Mouse (Mus musculus): ENCODE results near the gene Wdr86.
A peak's percentile ranks its signal among the peaks of the same experiment; 100 is the strongest.
"Not testable (repeated sequence)": the region's sequence is repeated elsewhere in the genome, so short reads cannot be mapped to it uniquely, and the experiment has no call there.

The Wdr86 gene

DNA sequence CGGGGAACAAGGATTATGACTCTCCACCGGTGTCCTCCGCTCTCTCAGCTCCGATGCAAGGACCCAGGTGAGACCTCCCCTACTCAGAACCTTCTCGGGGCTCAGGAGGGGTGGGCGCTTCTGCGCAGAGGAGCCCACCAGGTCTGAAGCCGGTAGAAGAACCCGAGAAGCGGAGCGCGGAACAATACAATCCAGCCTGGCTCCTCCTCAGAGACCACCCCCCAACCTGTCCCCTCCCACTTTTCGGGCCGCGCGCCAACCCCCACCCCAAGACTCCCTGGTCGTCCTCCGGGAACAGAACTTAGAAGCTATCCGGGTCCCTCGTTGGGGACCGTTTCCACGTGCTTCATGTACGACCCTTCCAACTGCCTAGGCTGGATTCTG lies at the start of gene Wdr86:
Gene Wdr86 (minus strand): TSS at position 240 of the 384 bp plus-strand sequence.
- DNase-seq, result no peak

DNA sequence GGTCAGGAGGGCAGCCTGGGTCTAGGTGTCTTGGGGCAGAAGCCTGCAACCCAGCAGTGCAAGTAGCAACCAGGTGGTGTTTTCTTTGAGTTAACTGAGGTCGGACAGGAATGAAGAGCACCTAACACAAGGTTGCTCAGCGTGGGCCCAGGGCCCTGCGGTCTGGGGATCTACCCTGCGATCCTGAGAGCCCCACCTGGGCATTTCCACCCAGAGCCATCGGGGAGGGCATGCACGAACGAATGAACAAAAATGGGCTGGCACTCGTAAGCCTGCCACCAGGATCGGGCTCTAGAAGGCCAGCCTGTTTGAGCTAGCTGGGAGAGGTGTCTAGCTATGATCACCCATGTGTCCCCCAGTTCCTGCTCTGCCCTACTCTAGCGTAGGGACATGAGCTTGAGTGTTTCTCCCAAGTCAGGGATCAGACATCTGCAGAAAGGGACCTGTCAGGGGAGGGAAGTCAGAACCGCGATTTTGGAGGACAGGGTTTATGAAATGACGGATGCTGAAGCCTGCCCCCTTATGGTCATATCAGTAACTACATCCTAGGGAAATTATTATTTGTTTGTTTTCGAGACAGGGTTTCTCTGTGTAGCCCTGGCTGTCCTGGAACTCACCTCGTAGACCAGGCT lies 49.5 kb upstream of the Wdr86 start:
- peak; percentile 33 for DNase-seq

DNA sequence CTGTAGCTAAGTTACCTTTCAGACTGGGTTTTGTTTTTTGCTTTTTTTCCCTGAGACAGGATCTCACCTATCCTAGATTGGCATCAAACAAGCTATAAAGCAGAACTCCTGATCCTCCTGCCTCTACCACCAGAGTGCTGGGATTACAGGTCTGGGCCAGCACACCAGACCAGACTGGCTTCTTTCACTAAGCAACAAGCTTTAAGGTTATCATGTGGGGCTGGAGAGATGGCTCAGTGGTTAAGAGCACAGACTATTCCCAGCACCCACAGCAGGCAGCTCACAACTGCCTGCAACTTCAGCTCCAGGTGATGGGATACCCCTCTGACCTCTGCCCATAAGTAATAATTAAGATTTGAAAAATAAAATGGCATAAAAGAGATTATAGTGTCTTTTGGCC lies 48.8 kb upstream of the Wdr86 start:
- no peak for DNase-seq

DNA sequence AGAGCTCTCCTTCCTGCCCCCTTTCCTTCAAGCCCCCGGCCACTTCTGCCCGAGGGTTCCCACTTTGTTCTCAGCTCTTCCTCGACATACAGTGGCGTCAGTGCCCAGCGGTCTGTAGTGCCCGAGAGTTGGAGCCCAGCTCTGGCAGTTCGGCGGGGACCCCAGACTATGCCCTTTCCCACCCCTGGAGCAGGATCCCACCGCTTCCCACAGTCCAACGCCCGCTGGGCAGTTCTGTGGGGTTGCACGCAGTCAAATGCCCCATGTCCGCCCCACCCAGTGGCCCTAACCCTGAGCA lies 48.3 kb upstream of the Wdr86 start:
- DNase-seq, result no peak

DNA sequence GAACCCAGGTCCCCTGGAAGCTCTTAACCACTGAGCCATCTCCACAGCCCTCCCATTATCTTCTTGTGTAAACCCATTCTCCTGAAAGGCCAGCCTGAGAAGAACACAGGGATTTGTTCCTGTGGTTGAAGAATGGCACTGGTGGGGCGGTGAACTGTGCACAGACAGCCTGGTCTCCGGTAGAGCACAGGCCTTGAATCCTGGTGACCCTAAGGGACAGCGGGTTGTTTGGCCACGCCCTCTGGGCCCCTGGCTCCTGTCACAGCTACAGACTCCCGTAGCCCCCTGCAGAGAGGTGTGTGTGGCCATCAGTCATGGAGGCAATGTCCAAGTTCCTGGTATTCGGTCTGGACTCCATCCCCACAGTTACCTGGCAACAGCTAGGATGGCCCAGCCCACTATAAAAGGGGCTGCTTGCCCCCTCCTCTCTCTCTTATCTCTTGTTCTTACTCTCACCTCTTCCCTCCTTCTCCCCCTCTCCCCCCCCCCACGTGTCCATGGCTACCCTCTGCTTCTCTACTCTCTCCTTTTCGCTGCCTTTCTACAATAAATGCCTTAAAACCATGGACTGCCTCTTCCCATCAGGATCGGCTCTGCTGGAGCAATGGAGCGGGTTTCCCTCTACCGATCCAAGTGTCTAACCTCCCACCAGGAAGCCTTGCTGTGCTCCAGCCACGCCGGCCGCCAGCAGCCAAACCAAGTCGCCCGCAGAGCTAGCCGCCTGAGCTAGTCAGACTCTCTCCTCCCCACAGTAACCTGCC lies 47.7 kb upstream of the Wdr86 start:
- DNase-seq, result no peak

DNA sequence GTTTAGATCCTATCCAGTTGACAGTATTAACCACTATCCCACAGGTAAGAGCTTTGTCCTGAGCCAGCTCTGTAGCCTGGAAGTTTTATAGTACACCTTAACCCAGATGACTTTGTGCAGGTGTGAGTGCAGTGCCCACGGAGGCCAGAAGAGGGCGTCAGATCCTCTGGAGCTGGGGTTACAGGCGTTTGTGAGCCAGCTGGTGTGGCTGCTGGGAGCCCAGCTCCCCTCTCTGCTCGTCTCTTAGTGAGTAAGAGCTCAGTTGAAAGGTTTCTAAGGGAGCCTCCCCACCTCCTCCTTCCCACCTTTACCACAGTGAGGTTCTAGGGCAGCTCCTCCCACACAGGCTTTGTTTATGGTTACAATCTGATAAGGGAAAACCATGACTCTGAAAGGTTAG lies 46.2 kb upstream of the Wdr86 start:
- no peak for DNase-seq

DNA sequence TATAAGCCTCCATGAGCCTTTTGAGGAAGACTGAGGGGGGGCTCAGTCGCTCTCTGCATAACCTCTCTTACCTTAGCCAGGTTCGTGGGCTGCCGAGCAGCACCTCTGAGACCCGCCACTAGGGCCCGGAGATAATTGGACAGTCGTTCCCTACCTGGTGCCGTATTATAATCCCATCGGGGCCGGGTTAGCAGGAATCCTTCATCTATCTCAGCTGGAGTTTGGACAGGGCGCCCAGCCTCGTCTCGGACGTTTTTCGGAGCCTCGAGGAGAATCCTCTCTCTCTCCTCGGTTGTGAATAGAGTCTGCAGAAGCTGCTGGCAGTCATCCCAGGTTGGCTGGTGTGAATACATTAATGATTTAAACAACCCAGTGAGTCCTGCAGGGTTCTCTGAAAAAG lies 44.0 kb upstream of the Wdr86 start:
- not testable (repeated sequence) for DNase-seq

DNA sequence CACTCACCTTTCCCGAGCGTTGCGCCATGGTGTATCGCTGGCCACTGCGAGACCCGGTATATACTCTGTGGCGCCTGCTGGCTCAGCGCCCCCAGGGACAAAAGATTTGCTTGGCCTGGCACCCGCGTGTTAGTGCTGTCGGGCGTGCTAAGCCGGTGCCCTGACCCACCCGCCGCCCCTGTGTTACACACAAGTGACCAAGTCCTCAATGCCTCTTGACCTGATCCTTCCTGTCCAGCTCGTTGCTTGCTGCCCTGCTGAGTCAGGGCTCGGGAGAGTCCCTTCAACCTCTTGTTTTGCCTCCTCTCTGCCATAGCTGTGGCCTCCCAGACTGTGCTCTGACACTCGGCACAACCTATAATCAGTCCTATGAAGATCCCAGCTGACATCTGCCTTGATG lies 27.3 kb upstream of the Wdr86 start, which contains the start of gene Crygn:
Gene Crygn (minus strand): TSS at position 193 of the 400 bp plus-strand sequence.
- no peak for DNase-seq

DNA sequence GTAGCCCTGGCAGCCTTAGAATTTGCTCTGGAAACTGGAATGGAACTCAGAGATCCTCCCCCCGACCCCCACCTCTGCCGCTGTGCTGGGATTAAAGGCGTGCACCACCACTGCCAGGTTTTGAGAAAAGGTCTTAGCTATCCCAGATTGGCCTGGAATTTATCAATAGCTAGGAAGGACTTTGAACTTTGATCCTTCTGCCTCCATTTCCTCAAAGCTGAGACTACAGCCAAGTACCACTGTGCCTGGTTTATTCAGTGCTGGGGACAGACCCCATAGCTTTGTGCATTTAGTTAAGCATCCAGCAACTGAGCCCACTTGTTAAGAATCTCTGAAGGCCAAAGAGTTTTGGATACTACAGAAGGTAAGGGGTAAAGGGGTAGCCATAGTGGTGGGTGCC lies 26.4 kb upstream of the Wdr86 start:
- DNase-seq, result no peak

DNA sequence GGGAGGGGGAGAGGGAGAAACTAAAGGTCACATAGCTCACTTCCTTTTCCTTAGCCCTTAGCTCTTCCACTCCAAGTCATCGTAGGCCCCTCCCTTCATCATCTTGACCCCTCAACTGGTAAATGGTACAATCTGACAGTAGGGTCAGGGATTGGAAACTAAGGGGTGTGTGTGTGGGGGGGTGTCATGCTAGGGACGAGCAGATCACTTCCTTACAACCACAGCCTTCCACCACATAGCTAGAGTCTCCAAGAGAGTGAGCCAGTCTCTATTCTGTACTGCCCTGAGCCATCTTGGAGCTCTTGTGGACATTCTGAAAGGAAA lies 21.6 kb upstream of the Wdr86 start:
- DNase-seq, result no peak

DNA sequence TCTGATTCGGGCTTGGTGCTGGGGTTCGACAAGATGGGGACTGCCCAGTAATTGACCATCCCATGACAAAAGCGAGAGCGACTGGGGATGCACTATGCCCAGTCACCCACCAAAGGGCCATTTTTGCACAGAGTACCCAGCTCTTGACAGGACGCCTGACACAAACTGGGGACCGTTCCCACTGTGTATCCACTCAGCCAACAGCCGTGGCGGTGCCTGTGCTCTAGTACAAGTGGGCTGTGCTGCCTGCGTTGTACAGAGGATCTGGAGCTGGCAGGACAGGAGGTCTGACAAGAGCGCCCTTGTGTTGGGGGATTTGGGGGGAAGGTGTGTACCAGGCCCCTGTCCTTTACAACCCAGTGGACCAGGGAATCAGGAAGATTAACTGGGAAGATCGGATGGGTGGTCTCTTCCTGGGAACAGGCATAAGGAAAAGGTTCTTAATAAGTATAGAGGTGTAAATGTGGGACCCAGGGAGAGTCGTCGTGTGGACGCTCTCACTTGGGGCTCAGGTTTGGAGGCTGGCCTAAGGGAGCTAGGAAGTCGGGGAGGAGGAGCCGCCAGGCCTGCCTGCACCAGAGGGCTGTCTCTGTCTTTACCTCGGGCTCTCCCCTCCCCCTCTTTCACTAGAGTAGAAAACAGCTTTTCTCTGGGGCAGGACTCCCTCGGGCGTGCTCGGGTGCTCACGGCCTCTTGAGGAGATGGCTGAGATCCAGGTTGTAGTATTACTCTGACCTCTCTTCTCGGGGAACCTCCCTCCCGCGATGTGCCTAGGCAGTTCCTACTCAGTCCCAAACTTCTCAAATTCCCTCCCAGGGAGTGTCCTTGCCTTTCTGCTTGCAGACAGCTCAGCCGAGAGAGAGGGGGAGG lies 21.0 kb upstream of the Wdr86 start:
- peak; percentile 26 for DNase-seq

DNA sequence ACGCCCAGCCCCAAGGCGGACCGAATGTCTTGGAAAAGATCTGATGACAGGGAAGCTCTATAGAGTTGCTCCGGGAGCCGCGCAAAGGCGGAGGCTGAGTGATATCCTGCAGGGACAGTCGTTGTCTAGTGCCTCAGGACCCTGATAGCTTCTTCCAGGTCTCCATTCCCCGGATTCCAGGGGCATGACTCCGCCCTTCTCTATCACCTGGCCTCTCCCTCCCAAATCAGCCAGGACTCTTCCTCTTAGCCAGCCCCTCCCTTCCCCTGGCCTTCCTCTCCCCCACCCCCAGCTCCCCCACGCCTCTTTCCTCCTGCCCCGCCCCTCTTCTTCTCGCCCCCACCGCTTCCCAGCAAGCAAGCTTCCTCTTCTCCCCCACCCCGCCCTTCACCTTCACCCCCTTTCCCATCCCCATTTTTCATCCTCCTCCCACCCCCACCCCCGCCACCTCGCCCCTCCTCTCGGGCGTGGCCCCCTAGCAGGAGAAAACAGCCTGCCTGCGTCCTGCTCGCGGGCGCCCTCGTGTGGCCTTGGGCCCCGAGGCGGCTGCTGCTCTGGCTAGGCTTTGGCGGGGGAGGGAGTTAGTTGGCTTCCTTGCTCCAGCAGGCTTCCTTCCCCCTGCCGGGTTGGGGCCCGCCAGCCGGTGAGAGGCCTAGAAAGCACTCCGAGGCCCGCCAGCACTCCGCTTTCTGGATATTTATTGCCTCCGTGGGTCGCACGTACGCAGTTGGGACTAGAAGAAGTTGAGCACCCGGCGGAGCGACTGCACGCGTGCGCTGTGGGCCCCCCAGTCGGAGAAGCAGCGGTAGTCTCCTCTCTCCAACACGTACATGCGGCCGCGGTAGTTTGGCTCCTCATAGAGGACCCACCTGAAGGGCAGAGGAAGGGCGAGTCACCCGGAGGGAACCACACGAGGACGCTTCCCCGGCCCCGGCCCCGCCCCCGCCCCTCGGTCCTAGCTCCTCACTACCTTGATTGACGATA lies 20.1 kb upstream of the Wdr86 start:
- peak; percentile 84 for DNase-seq

DNA sequence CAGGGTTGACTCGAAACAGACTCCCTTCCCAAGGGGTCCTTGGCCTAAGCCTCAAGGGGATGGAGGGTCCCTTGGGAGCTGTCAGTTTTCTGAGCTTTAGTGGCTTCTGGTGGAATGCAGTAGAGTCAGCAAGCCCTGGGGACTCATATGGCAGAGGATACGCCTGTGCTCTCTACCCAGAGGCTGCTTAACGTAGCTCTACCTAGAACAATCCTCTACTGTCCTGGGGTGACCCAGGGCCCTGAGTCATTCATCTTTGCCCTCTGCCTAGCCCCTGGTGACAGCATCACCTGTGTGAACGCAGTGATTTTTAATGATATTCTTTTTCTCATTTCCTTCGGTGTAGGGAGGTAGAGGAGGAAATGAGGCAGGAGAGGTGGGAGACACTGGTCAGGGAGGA lies 19.2 kb upstream of the Wdr86 start:
- DNase-seq, result no peak

DNA sequence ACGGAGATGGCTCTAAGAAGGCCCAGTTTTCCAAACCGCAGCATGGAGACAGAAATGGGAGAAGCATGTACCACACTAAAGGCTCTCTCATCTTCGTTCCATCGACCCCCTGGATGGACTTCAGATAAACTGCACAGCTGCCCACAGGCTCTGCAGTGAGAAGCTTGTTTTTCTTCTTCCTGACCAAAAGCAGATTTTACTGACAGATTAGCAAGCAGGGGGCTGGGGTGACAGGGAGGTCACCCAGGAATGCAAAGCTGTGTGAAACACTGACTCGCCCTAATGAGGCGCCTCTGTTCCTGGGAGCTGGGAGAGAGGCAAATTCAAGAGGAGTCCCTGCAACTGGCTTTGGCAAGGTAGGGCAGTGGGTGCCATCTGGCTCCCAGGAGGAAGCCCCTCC lies 17.0 kb upstream of the Wdr86 start:
- no peak for DNase-seq

DNA sequence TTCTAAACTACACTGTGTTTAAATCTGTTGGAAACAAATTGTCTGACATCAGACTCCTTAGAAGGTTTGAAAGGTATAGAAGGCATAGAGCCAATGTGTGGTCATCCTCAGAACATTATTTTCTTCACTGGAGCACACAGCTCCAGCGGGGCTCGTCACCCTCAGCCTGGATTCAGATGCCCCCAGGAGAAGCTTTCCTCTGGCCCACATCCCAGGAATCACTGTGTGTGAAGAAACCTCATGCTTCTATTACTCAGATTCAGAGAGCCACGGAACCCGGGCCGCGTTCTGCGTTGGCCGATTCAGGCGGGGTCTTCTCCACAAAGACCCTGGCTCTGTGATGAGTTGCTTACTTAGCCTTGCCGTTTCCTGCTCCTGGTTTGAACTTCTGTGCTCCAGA lies 13.4 kb upstream of the Wdr86 start:
- no peak for DNase-seq

DNA sequence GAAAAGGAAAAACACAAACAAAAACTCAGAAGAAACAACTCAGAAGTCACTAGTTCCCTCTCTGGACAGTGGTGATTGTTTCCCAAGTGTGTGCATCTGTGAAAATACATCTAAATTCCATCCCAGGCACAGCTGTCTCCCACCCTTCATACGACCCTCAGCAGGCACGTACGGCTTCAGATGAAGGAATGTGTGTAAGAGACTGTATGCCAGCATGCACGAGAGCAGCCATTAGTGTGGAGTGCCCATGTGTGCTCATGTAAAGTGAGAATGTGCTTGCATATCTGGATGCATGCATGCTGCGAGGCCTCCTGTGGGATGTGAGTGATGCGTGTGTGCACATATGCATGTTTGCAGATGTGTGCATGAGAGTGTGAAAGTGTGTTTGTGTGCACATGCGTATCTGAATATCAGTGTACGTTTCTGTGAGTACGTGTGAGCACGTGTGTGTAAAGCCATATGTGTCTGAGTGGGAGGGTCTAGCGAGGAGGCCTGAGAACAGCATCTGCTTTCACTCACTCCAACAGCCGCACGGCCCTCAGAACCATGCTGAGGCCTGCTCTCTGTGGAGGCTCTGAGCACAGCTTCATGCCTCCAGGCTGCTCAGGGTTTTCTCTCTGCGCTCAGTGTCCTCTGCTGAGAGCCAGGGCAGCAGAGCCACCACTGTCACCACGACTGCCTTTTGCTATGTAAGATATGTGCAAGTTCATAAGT lies 10.8 kb upstream of the Wdr86 start:
- DNase-seq, result no peak

DNA sequence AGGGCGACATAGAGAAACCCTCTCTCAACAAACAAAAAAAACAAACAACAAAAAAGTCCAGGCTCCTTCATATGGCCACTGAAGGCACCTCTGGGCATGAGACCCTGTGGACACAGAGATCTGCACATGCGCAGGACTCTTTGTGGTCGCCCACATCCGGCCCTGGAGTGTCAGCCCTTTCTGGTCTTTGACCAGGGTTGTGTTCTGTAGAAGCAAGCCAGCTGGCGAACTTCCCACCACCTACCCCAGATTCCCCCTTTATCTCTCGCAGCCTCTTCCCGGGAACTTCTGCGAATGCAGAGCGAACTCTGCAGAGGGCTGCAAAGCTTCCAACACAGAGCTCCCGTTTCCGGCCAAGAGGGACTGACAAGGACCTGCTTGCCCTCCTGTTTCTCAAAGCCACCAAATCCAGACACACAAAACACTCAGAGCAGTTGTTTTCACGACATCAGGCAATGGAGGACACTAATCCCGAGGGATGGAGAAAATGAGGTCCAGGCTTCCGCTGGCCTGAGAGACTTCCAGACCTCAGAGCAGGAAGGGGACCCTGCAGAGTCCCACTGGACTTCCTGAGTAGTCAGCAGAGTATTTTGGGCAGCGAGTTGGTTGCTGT lies 8.7 kb upstream of the Wdr86 start:
- no peak for DNase-seq

DNA sequence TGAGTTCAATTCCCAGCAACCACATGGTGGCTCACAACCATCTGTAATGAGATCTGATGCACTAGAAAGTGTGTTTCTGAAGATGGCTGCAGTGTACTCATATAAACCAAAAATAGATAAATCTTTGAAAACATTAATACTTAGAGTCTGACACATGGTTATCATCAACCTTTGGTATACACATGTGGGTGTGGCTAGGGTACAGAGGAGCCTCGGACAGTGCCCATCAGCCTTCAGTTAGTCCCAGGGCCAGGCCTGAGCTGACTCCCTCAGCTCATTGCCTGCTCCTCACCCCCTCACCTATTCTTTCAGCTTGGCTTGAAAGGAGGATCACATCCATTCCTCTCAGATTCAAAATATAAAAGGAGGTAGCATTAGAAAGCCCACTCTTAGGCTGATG lies 8.0 kb upstream of the Wdr86 start:
- no peak for DNase-seq

DNA sequence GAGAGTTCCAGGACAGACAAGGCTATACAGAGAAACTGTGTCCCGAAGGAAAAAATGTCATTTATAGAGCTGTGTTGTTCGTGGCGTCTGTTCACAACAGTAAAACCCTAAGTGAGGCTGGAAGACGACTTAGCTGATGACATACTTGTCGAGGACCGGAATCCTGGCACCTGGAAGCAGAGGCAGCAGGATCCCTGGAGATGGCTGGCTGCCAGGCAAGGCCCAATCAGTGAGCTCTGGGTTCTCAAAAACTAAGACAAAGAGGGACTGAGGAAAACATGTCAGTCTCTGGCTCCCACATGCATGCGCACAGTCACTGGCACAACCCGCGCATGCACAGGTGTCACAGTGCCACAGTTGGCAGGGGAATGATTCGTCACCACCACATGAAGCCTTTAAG lies 7.1 kb upstream of the Wdr86 start:
- no peak for DNase-seq

DNA sequence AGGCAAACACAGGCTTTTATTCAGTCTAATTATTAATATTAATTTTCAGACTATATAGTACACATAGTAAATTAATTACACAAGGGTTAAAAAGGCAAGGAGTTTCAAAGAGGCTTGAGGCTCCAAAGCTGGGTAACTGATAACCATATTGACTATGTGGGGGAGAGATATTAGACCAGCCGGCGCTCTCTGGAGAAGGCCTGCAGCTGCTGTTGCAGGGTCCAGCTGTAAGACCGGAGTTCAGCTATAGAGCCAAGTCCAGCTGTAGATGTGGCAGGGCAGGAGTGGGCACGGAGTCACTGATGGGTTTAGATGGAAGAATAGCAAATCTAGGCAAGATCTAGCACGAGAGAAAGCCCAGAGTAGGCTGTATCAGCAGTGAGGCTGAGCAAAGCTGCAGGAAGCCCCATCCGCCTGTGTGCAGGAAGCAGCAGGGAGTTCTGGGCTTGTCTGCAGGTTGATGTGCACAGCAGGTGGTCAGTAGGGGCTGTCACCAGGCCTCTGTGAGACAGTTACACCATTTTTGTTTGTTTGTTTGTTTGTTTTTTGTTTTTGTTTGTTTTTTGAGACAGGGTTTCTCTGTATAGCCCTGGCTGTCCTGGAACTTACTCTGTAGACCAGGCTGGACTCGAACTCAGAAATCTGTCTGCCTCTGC lies 3.4 kb upstream of the Wdr86 start:
- no peak for DNase-seq

DNA sequence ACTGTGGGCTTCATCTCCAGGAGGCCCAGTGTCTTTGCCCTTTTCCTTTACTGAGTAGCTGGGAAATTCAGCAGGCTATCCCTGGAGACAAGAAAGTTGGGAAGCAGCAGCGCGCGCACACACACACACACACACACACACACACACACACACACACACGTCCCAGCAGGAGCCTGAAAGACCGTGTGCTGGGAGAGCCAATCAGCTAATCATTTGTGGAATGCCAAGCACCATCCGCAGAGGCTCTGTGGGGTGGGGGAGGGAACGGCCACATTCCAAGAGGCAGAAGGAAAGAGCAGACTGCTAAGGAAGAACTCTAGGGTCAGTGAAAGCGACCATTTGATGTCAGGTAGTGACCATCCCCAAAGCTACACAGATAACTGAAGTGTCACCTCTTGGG lies 2.6 kb upstream of the Wdr86 start:
- DNase-seq, result no peak

Measured in cerebellum, adult 11 months (tissue).